Mouse (Mus musculus) kidney, adult 8-10 months (tissue): ENCODE data around the gene Alg3.

Experiments used
- DNase-seq, 2 experiments: peaks; one replicate each; pipeline ENCODE4 v3.0.0; 2022

The Alg3 gene

GRCm38 (mm10) chr16:20604705-20605104 lies 6.8 kb downstream of the Alg3 start:
- no peak for DNase-seq

- DNase-seq: no peak
These were observed 11.0 kb downstream of the Alg3 start for GRCm38 (mm10) chr16:20600511-20600910.

- no peak for DNase-seq
These were observed 14.7 kb downstream of the Alg3 start for GRCm38 (mm10) chr16:20596687-20597441.

DNA sequence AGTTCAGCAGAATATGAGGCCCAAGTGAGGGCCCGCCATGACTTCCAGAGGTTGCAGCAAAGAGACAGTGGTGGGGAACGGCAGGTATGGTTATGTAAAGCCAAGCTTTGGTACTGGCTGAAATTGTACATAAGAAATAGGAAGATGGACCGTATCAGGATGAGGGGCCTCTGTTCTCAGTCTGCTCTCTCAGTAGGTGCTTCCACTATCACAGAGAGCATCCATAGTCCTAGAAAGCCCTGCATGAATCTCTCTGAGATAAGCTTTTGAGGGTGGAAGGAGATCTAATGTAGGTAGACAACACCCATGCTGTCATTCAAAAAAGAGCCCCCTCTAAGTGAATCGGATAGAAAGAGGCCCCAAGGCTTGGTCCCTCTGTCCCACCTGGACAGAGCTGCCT lies 15.8 kb downstream of the Alg3 start:
- DNase-seq: no peak

DNA sequence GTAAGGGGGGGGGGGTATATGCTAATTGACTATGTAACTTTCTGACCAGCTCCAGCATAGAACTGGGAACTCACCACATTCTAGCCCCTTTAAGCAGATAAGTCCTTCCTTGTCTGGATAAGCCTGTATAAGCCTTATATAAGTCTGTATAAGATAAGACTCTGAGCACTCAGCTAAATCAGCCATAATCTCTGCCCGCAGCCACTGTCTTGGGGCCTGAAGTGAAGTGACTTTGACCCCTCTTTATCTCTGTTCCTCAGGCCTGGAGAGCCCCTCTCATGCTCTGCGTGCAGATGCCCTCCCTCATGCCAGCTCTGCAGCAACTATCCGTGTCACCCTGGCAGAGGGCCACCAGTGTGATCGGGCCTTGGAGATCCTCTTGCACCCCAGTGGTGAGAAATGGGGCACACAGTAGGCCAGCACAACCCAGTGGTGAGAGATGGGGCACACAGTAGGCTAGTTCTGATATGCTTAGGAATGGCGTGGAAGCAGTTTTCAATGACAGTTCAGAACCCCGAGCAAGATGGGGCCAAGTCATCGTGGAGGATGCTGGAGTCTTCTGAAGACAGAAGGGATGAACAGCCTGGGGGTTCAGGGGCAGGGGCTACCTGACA lies 16.4 kb downstream of the Alg3 start:
- DNase-seq: no peak

- no peak for DNase-seq
These were observed 20.3 kb downstream of the Alg3 start for GRCm38 (mm10) chr16:20591076-20591705.

GRCm38 (mm10) chr16:20590680-20591038 lies 20.9 kb downstream of the Alg3 start:
- DNase-seq: no peak

- no peak for DNase-seq
These were observed 21.4 kb downstream of the Alg3 start for GRCm38 (mm10) chr16:20589939-20590679.

GRCm38 (mm10) chr16:20589366-20589938 lies 22.1 kb downstream of the Alg3 start, which contains the start of gene Vwa5b2:
Vwa5b2 (plus strand) TSS chr16:20589471.
- DNase-seq: no peak

GRCm38 (mm10) chr16:20565075-20565474 lies 46.5 kb downstream of the Alg3 start:
- DNase-seq: no peak

DNA sequence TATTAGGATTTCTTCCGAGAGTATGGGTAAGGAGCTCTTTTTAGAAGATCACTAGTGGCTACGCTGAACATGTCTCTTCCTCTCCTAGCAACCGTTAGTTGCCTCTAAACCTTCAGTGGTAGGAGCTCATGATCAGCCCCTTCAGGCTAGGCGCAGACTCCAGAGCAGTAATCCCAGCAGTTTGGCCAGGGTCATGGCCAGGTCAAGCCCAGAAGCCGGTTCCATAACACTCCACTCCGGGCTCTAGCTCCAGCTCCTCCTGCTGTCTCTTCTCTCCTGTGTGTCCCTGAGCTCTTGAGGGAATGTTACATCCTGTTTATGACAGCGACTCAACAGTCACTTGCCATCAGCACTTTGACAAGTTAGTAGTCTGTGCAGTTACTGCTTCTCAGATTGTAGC lies 54.2 kb downstream of the Alg3 start:
- DNase-seq: no peak
